Mouse (Mus musculus) stomach, adult 2 months (tissue): ENCODE data around the gene Spryd7. TPM values are rescaled to one million over a fixed set of nuclear protein-coding genes. Genes with fewer than 3 reads are reported as not detected.

Source experiments
- polyA plus RNA-seq: library from polyadenylated mRNA; depleted of rRNA; stranded (reverse); fragments of >200 nt; gene quantifications from 2 replicates; pipeline ENCODE4 v1.2.3, GENCODE M21; 2012; rRNA removed

Spryd7 gene
- polyA plus RNA-seq: 10.0 and 17.5 TPM in 2 replicates

GRCm38 (mm10) chr14:61556289-61557147 lies at the start of gene Spryd7:
Spryd7 (minus strand) TSS chr14:61556886.

DNA sequence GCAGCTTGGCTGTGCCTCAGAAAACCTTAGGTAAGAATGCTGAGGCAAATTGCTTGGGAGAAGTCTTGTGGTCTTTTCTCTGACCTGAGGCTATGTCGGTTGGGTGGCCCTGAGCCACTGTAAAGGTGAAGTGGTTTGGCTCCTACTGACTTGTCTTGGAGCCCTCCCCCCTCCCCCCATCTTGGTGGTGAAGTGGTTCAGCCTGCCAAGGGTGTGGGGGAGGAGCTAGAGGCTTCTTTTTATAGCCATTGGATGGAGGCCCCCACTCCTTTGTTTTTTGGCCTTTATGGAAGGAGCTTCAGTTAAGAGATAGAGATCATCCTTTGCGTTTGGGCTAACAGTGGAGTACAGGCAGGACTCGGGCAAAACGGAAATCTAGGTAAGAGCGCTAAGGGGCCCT lies 41.3 kb upstream of the Spryd7 start, which contains the start of gene Trim13:
TSS of gene Trim13 (plus strand) at position 280 of the 400 bp plus-strand sequence.

Other genes with a start within 250 kb of the Spryd7 start
- gene Arl11, start 247.1 kb downstream of the Spryd7 start, polyA plus RNA-seq: 0.53 and 0.63 TPM in 2 replicates
- 1.2 and 2.0 TPM in 2 replicates for gene Ebpl, start 196.4 kb downstream of the Spryd7 start, polyA plus RNA-seq
- 0.45 and 1.0 TPM in 2 replicates for gene Kpna3, start 117.0 kb downstream of the Spryd7 start, polyA plus RNA-seq
- gene Trim13, start 41.4 kb upstream of the Spryd7 start, polyA plus RNA-seq: 0.54 and 1.1 TPM in 2 replicates
- gene Kcnrg, start 50.6 kb upstream of the Spryd7 start, polyA plus RNA-seq: 0.04 TPM in 2 replicates